Mouse (Mus musculus) megakaryocyte, embryonic 14.5 days (primary cell): ENCODE measurements around the gene Pdgfb.

Experiments used
- FLI1 ChIP-seq: IDR thresholded peaks from 2 replicates; pipeline ENCODE4 v1.6.1; 2012; ENCODE audit warnings: low read length, inconsistent platforms, mixed read lengths
- GATA1 ChIP-seq: IDR thresholded peaks from 3 replicates; pipeline ENCODE4 v1.6.1; 2012; ENCODE audit warnings: mixed read lengths, low read length, inconsistent platforms, borderline replicate concordance

- TF ChIP-seq GATA1 (no peak), FLI1 (no peak)
These were observed 56.4 kb downstream of the Pdgfb start for GRCm38 (mm10) chr15:79958418-79958817.
